Mouse (Mus musculus) hindbrain, embryonic 11.5 days (tissue): Measurements from ENCODE around the gene Jhy. TPM values are rescaled to one million over a fixed set of nuclear protein-coding genes. Genes with fewer than 3 reads are reported as not detected.

Source experiments
- ATAC-seq: fragments of 200-750 bp; cut with Nextera tagmentation; 2 replicates; pipeline ENCODE4 v1.8.0; 2017; ENCODE audit warnings: mild to moderate bottlenecking, moderate TSS enrichment, moderate library complexity; ENCODE audit not compliant: low FRiP score
- DNase-seq: peaks from one replicate; pipeline ENCODE4 v3.0.0-alpha.2; 2015; ENCODE audit warnings: low spot score
- H3K27ac ChIP-seq: fragments of 300-500 bp; sonication (generic); 2 replicates; pipeline ENCODE4 v1.5.1; 2014; ENCODE audit warnings: mild to moderate bottlenecking, low read depth, low read length
- H3K27me3 ChIP-seq: fragments of 300-500 bp; sonication (generic); 2 replicates; pipeline ENCODE4 v1.6.1; 2014; ENCODE audit warnings: mild to moderate bottlenecking, low read length, moderate library complexity, mixed read lengths; ENCODE audit not compliant: control insufficient read depth, insufficient read depth
- H3K36me3 ChIP-seq: fragments of 300-500 bp; sonication (generic); 2 replicates; pipeline ENCODE4 v1.6.1; 2014; ENCODE audit warnings: mild to moderate bottlenecking, low read length, moderate library complexity, mixed read lengths; ENCODE audit not compliant: control insufficient read depth, insufficient read depth
- H3K4me1 ChIP-seq: fragments of 300-500 bp; sonication (generic); replicated peaks from 2 replicates; pipeline ENCODE4 v1.6.1; 2014; ENCODE audit warnings: low read length, mixed read lengths; ENCODE audit not compliant: control insufficient read depth, insufficient read depth
- H3K4me2 ChIP-seq: fragments of 300-500 bp; sonication (generic); replicated peaks from 2 replicates; pipeline ENCODE4 v1.6.1; 2014; ENCODE audit warnings: mild to moderate bottlenecking, low read depth, low read length
- H3K4me3 ChIP-seq: fragments of 300-500 bp; sonication (generic); 2 replicates; pipeline ENCODE4 v1.5.1; 2014; ENCODE audit warnings: low read depth, low read length
- H3K9ac ChIP-seq: fragments of 300-500 bp; sonication (generic); 2 replicates; pipeline ENCODE4 v1.6.1; 2014; ENCODE audit warnings: low read depth, low read length
- H3K9me3 ChIP-seq: fragments of 300-500 bp; sonication (generic); 2 replicates; pipeline ENCODE4 v1.6.1; 2016; ENCODE audit warnings: low read length; ENCODE audit not compliant: control insufficient read depth
- WGBS: fragments of 180-500 bp; shearing (Covaris S2); extraction: QIAGEN DNeasy Blood & Tissue Kit; methylation state at CpG from one replicate; pipeline ENCODE4 v1.1.7; 2014; 5-methylcytosine and 5-hydroxymethylcytosine counted together
- polyA plus RNA-seq: library from polyadenylated mRNA; unstranded; fragments of >200 nt; fragmentation: Nextera tagmentation; extraction: Ambion mirVana; gene quantifications from 2 replicates; pipeline ENCODE4 v1.2.1, GENCODE M21; 2014

Gene Jhy
- 1.8 and 2.0 TPM in 2 replicates for polyA plus RNA-seq

GRCm38 (mm10) chr9:40963586-40964417 lies at the start of gene Jhy:
Gene Jhy (minus strand): TSS chr9:40964118.
- under 1% methylated on average over 50 of the region's 51 CpGs for WGBS
- Histone ChIP-seq H3K9ac (peak within 1 kb of the TSS; percentile 62), H3K4me3 (peak within 1 kb of the TSS; percentile 52), H3K36me3 (no peaks in the 10 kb centered on the region), H3K27me3 (peaks cover 32% of the 10 kb centered on the region), H3K9me3 (no peaks in the 10 kb centered on the region), H3K27ac (peak within 1 kb of the TSS; percentile 6; the same call in 1 of the 2 replicates), H3K4me2 (peak within 1 kb of the TSS; percentile 97), H3K4me1 (no peaks in the 10 kb centered on the region)
- ATAC-seq (peak; percentile 80), DNase-seq (peak; percentile 59)

DNA sequence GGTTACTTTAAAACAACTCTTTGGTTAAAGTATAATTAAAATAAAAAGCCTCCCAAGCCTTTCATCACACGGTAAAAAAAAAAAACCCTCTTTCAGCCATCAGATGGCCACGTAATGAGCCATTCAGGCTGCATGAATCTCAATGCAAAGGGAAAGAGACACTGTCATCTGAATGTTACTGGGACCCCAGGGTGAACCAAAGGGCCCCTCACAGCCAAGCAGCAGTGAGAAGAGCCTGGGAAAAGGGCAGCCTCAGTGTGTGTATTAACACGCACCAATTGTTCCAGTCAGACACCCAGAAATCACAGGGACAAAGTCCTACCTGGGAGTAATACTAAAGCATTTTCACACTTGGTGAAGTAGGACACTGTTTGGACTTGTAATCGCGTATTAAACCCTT lies 48.5 kb upstream of the Jhy start:
- no peaks in the 10 kb centered on the region for H3K9me3 ChIP-seq
- 0 out of 2 replicates have a peak, but pooled peaks have one; percentile 48 for ATAC-seq
- no peaks in the 10 kb centered on the region for H3K36me3 ChIP-seq
- peaks cover 6% of the 10 kb centered on the region; the same call in 1 of the 2 replicates for H3K4me1 ChIP-seq
- H3K9ac ChIP-seq = no peak overlapping the region
- peak overlapping the region; percentile 75 for H3K27ac ChIP-seq
- H3K4me2 ChIP-seq = no peak overlapping the region
- no peak for DNase-seq
- H3K4me3 ChIP-seq = no peak overlapping the region
- H3K27me3 ChIP-seq = no peaks in the 10 kb centered on the region
- 58% methylated on average over 5 of the region's 5 CpGs for WGBS

DNA sequence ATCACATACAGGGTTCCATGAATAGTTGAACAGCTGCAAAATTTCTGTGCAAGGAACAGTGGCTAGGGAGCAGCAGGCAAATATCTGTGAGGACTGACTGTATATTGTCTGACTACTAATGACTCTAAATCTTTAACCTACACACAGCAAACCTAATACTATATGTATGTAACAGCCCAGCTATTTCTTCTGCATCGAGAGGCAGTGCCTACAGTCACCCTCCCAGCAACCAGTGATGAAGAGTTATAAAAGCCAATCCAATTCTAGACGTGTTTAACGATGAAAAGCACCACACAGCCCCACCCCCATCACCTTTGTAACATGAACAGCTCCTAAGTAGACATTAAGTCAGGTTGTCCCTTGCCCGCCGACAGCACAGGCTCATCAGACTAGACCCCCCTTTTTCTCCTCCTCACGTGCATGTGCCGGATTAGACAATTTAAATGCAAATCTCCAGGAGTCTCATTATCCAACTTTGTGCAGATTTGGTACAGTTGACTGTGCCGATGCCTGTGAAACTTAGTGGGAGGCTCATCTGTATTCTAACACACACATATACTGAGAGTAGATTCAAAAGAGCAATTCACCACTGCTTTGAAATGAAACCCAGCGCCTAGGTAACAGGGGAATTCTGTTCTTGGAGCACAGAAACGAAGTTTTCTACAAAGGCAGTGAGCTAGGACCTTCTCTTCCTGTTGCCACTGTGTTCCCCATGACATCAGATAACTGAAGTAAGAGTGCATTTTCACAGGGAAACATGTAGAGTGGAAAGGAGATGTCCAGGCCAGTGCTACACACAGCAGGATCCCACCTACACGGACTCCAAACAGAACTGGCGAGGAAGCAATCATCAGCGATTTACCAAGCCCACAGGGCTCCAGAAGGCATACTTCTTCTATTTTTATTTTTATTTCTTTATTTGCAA lies 47.9 kb upstream of the Jhy start:
- 40% methylated on average over 13 of the region's 13 CpGs for WGBS
- no peaks in the 10 kb centered on the region for H3K27me3 ChIP-seq
- DNase-seq (peak; percentile 61), ATAC-seq (peak; percentile 89)
- no peak overlapping the region for H3K4me3 ChIP-seq
- no peak overlapping the region for H3K9ac ChIP-seq
- peak overlapping the region; percentile 75 for H3K27ac ChIP-seq
- no peak overlapping the region; the same call in 1 of the 2 replicates for H3K4me2 ChIP-seq
- H3K4me1 ChIP-seq = peaks cover 6% of the 10 kb centered on the region; the same call in 1 of the 2 replicates
- no peaks in the 10 kb centered on the region for H3K36me3 ChIP-seq
- no peaks in the 10 kb centered on the region for H3K9me3 ChIP-seq

GRCm38 (mm10) chr9:41007785-41008184 lies 43.9 kb upstream of the Jhy start:
- Histone ChIP-seq H3K4me2 (no peak overlapping the region), H3K4me1 (peaks cover 6% of the 10 kb centered on the region; the same call in 1 of the 2 replicates), H3K36me3 (no peaks in the 10 kb centered on the region), H3K4me3 (no peak overlapping the region), H3K27ac (no peak overlapping the region), H3K9ac (no peak overlapping the region), H3K27me3 (no peaks in the 10 kb centered on the region), H3K9me3 (no peaks in the 10 kb centered on the region)
- no peak for DNase-seq
- ATAC-seq = no peak
- WGBS = 3% methylated on average over 1 of the region's 1 CpGs

- Histone ChIP-seq H3K9ac (no peak within 1 kb of the TSS), H3K9me3 (no peaks in the 10 kb centered on the region), H3K27ac (no peak within 1 kb of the TSS), H3K4me2 (no peak within 1 kb of the TSS), H3K4me3 (no peak within 1 kb of the TSS), H3K36me3 (no peaks in the 10 kb centered on the region), H3K4me1 (no peaks in the 10 kb centered on the region), H3K27me3 (no peaks in the 10 kb centered on the region)
- WGBS = 60% methylated on average over 4 of the region's 4 CpGs
- ATAC-seq (no peak), DNase-seq (no peak)
Measured at GRCm38 (mm10) chr9:41004415-41004814, 40.5 kb upstream of the Jhy start, which contains the start of gene Crtam. Gene Crtam (minus strand): TSS chr9:41004628.

DNA sequence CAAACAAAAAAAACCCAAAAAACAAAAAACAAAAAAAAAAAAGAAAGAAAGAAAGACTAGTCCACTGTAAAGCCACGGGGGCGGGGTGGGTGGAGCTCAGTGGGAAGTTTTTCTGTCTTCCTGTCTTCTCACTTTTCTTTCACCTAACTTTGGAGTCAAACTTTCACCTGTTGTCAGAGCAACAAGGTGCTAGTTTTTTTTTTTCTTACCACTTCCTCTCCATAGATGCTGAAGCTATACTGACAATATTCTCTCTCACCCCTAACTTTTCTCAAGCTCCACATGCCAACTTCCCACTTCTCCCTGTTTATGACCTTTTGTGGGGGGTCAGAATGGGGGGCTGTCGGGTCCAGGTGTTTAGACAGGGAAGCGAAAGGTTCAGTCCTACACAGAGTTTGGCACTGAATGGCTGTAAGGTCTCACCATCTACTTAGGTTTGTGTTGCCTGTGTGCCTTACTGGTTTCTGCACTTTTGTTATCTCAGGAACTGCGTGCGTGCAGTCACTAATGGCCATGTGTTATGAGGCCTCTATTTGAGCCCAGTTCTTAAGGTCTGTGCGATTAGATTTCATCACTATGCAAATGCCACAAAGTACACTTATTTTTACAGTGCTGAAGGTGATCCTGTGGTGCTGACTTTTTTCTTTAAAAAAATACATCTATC lies 33.3 kb upstream of the Jhy start:
- Histone ChIP-seq H3K4me3 (no peak overlapping the region), H3K9me3 (no peaks in the 10 kb centered on the region), H3K4me2 (no peak overlapping the region), H3K27ac (no peak overlapping the region), H3K9ac (no peak overlapping the region), H3K27me3 (no peaks in the 10 kb centered on the region; the same call in 1 of the 2 replicates), H3K36me3 (no peaks in the 10 kb centered on the region), H3K4me1 (no peaks in the 10 kb centered on the region)
- WGBS = 89% methylated on average over 7 of the region's 7 CpGs
- no peak for DNase-seq
- ATAC-seq = no peak

GRCm38 (mm10) chr9:40994075-40994474 lies 30.2 kb upstream of the Jhy start:
- Histone ChIP-seq H3K9me3 (no peaks in the 10 kb centered on the region), H3K4me3 (no peak overlapping the region), H3K27ac (no peak overlapping the region), H3K9ac (no peak overlapping the region), H3K36me3 (no peaks in the 10 kb centered on the region), H3K4me2 (no peak overlapping the region), H3K4me1 (no peaks in the 10 kb centered on the region), H3K27me3 (no peaks in the 10 kb centered on the region; the same call in 1 of the 2 replicates)
- 76% methylated on average over 5 of the region's 5 CpGs for WGBS
- DNase-seq (no peak), ATAC-seq (no peak)

GRCm38 (mm10) chr9:40991511-40991910 lies 27.6 kb upstream of the Jhy start:
- WGBS = 92% methylated on average over 6 of the region's 6 CpGs
- H3K9ac ChIP-seq = no peak overlapping the region
- H3K36me3 ChIP-seq = no peaks in the 10 kb centered on the region
- no peaks in the 10 kb centered on the region for H3K4me1 ChIP-seq
- H3K4me2 ChIP-seq = no peak overlapping the region
- H3K4me3 ChIP-seq = no peak overlapping the region
- no peaks in the 10 kb centered on the region; the same call in 1 of the 2 replicates for H3K27me3 ChIP-seq
- H3K9me3 ChIP-seq = no peaks in the 10 kb centered on the region
- DNase-seq (no peak), ATAC-seq (no peak)
- H3K27ac ChIP-seq = no peak overlapping the region
